Mouse (Mus musculus) spleen, postnatal 36 days (tissue): ENCODE measurements around the gene Pde2a.

ENCODE experiments used
- DNase-seq, 2 experiments: peaks; one replicate each; pipeline ENCODE4 v3.0.0; 2022; ENCODE audit warnings: low spot score in 2 of 2, mixed read lengths in 1 of 2

Pde2a gene

DNA sequence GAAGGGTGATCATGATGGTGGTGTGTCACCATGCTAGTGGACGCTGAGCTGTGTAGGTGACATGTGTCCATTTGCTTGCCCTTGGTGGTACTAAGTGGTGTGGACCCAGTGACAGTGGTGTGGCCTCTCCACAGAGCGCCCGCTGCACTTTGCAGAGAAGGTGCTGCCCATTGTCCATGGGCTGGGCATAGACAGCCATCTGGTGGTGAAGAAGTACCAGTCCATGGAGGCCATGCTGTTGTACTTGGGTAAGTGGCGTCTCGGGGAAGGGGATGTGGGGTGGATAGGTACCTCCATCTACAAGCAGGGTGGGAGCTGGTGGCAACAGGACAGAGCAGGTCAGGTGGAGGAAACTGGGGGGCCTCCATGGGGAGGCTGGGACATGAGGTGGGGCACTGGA, 17.7 kb upstream of the Pde2a start:
- DNase-seq: no peak

DNA sequence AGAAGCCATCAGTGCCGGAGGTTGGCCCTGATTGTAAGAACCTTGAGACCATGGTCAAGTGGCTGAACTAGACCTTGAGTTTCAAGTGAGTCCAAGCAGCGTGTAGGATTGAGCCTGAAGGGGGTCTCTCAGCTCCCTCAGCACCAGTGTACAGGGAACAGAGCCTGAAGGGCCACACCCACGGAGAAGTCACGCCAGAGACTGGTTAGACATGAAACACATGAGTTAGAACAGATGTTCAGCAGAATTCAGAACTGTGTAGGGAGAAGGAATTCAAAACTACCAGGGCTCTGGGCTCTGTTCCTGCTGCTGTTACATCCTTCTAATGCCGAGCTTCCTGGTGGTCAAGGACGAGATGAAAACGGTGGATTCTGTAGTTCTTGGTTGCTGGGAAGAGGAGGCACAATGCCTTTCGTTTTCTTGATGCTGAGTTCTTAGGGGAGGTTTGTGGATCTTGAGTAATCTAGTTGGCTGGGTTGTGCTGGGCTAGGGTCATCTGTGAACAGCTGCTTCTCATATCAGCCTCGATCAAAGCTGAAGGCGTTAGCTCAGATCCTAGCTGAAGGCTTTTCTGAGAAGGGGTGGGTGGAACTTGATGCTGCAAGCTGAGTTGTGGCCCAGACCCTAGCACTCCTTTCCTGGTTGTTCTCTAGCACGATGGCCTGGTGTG, 11.1 kb upstream of the Pde2a start, which contains the start of gene Gm45837:
TSS of gene Gm45837 (plus strand) at position 620 of the 670 bp plus-strand sequence.
- DNase-seq: no peak

DNA sequence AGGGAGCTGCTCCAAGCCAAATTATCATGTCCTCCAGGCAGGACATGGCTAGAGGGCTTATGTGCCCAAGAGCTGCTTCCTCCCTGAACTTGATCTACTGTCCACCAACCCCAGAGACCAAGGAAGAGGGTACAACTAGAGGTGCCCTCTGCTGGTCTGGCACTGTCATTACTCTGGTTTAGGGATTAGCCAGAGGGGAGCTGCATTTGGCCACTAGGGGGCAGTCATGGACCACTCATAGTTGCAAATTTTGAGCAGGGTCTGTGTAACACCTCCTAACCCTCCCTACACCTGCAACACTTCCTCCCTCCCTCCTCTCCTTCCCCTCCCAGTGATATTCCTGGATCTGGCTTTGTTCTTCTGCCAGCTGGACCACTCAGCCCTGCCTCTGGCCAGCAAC, 8.7 kb upstream of the Pde2a start:
- peak; percentile 72 to 78 for DNase-seq

DNA sequence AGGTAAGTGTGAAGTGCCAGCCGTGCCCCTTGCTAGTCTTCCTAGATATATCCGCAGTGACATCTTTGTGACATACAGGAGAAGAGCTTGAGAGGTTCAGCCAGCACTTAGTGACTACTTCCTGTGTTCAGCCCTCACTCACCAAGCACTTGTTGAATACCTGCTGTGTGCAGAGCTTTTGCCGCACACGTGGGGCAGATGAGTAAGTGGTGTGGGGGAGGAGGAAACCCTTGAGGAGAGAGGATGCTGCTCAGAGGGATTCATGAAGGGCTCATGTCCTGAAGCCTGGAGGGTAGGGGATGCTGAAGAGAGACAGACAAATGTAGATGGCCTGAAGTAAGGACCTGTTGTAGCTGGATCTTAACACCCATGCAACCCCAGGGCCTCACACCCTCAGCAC, 7.3 kb upstream of the Pde2a start:
- no peak for DNase-seq

DNA sequence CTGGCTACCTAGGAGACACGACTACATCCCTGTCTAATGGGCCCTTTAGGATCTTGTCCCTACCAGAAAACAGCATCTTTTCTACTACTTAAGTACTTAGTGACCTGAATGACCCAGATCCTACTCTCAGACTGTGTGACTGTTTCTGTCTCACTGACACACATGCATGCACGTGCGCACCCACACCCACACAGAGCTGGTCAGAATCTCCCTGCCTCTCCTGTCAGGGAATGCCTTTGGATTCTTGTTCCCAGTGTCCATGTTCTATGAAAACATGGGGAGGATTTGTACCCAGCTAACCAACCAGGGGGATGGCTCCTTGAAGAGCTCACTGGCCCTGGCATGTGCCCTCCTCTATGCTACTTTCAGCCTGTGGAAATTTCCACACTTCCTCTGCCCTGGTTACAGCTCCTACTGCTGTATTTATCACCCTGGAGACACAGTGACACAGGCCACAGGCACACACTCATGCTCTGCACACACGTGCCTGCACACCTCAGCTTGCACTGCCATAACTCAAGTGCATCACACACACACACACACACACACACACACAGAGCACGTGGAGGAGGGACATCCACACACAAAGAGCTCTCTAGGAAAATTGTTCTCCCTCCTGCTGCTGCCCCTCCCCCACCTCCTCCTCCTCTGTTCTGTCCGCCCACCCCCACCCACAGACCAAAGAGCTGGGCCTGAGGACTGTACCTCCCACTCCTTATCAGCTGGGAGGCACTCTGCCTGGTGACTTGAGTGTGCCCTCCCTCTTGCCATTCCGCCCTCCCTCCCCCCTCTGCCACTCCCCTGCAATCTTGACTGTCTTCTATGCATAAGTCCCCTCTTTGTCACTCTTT, 6.6 kb upstream of the Pde2a start:
- no peak for DNase-seq

DNA sequence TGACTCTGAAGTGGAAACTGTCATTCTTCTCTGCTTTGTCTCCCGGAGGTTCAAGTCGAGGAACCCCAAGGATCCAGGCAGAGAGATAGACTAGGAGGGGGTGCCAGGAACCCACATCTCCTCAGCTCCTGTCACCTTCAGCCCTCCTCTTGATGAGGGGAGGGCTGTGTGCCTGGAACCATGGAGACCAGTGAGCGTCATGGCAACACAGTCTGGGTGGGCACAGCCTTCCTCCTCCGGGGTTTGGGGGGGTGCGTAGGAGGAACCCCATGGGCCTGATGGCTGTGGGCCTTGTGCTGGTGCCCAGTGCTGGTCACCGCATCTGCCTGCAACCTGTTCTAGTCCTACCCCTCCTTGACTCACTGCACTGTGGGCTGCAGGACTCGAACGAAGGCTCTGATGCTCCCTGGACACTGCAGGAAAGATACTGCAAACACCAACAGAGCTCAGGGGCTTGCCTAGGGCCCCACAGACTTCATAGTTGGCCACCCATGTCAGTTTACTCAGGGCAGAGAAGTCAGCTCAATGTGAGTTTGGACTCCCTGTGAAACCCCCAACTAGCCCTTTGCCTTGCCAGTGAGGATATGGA, 5.9 kb upstream of the Pde2a start:
- DNase-seq: no peak

DNA sequence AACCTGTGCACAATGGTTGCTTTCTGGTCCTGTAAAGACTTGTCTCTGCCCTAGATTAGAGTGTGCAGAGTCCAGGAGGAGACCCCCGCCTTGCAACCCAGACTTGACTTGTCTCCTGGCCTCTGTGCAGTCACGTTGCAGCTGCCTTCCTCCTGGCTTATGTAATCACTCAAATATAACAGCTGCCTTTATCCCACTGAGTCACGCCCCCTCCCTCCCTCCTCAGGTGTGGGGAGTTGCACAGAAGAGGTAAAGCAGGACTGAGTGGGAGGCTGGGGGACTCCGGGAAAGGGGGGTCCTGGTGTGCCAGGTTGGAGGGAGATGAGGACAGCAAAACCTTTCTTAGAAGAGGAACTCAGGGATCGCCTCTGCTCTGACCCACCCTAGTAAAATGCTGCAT, 5.1 kb upstream of the Pde2a start:
- DNase-seq: no peak

DNA sequence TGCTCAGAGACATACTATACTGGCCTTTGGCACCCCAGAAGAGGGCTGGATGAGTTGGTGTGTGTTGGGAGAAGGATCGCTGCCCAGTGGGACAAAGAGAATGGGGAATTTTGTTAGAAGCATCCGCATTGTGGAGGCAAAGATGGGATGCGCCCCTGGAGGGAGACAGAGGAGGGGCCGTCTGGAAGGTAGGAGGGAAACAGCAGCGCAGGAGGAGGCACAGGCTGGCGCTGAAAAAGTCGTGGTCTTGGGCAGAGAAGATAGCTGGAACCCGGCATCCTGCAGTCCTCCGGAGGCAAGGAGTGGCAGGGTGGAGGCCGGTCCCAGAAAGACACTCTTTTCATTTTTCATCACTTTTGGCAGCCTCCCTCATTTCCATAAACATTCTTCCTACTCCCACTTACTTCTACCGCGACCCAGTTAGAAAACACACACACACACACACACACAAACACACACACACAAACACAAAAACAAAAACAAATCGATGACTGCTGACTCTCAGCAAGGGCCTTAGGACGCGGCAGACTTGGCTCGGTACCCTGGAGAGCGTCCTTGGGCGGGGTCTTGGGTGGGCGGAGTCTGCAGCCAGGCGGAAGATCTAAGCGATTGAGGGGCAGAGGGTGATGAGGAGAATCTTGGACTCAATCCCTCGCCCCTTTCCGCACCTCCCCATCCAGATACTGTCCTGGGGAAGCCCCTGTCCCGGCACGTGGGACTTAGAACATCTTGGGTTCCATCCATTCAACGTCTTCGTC, 2.3 kb upstream of the Pde2a start:
- DNase-seq: no peak

DNA sequence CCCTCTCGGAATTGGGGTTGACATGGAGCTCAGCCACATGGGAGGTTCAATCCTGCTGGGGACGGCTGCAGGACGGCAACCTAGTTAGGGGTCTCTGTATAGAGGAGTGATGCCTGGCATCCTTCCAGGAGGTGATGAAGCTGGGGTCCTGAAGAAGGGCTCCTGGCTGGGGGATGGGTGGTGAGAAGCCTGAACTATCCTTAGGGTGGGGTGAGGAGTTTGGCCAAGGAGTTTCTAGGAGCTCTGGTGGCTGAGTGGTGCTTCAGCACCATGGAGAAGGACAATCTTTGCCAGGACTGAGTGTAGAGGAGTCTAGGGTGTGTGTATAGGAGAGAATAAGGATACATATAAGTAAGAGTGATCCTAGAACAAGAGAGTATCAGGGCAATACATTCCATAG, 578 bp downstream of the Pde2a start:
- DNase-seq: no peak

DNA sequence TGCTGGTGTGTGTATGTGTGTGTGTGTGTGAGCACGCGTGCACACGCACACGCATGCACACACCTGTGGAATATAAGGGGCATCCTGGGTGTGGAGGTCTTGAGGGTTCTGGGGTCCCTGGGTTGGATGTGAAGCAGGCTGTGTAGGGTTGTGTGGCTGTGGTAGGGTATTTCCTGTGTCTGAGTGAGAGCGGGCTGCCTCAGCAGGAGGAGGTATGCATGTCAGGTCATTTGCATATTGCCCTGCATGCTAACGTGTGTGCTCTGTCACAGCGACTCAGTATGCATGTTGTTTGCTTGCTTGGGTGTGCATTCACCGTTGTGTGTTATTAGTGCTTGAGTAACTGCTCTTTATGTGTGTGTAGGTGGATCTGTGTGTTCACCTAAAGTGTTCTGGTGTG, 1.2 kb downstream of the Pde2a start:
- DNase-seq: no peak

DNA sequence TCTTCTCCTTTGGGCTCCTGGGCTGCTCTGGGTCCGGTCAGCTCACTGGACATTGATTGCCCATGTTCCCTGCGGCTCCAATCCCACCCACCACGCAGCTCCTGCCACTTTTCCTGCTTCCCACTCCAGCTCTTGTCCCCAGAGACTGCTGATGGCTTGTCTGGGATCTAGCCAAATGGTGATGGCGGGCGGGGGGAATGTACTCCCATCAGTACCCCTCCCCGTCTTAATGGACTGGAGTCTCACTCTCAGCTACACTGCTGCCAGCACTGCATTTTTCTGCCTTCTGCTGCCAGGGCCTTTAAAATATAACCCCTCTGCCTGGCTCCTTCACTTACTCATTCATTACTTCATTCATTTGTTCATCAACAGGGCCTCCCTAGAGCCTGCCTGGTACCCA, 2.5 kb downstream of the Pde2a start:
- no peak for DNase-seq

DNA sequence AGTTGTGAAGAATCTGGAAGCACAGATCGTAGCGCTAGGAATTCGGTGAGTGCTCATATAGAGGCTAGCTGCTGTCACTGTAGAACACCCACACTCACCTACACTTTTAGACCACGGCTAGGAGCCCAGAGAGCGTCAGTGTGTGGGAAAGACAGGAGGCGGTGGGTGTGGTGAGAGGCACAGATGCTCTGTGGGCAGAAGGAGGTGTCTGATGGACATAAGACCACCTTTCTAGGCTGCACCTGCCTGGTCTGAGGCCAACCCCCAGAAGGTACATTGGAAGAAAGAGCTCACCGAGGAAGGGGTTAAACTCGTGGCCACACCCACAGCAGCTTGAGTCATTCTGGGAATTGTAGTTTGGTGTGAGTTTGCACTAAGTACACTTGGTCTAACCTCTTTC, 5.2 kb downstream of the Pde2a start:
- no peak for DNase-seq

DNA sequence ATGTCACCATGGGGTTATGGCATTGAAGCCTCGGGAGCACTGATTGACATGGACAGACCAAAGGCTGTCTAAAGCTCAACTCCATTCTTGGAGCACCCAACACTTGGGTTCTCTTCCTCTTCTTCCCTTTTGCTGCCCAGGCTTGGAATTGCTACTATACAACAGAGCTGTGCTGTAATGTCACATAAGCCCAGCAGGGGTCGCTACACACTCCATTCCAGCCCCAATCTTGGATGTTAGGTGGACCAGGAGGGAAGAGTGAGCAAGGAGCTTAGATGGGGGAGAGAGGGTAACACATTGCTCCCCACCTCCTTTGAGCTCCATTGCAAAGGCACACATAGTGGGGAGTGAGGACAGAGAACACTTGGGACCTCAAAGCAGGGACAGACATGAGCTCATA, 6.2 kb downstream of the Pde2a start:
- DNase-seq: no peak

DNA sequence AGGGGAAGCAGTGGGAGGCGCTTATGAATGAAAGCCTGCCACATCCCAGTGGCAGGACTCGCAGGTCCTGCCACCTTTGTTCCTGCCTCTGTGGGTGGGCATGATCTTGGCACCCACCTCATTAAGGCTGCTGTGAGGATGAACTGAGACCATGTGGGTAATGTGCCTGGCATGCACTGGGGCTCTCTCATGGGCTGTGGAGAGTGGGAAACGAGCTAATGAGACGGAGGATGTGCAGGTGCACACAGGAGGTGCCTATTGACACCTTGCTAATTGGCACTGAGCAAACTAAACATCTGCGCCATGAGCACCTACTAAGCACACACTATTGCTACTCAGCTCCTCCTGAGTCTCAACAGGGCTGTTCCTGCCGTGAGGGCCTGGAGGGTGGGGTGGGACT, 13.5 kb downstream of the Pde2a start:
- no peak for DNase-seq

DNA sequence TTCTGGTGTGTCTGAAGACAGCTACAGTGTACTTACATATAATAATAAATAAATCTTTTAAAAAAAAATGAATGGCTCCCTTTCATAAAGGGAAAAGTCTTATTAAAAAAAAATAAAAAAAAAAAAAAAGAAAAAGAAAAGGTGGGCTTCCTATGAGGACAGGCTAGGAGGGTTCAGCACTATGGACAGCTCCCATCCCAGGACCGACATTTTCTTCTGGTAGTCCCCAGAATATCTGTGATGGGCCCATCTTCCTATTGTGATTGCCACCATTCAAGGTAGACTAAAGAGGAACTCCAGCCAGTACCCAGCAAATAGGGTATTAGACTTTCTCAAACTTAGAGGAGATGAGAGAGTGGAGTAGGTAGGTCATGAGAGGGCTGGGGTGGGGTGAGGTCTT, 16.4 kb downstream of the Pde2a start:
- DNase-seq: no peak

DNA sequence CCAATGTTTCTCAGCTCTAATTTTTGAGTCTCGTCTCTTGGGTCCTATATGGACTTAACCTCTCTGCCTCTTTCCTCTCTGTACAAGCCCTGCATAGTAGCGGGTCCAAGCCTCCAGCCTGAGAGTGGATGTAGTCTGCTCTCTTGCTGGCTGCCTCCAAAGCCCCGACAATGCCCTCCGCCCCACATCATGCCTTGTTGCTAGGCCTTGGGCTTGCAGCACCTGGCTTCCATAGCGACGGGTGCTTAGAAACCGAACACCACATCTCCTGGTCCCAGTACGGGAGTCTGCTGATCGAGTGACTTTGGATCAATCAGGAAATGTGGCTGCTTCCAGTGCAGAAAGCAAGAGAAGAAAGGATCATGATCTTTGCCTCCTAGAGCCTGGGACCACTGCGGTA, 21.6 kb downstream of the Pde2a start:
- no peak for DNase-seq

DNA sequence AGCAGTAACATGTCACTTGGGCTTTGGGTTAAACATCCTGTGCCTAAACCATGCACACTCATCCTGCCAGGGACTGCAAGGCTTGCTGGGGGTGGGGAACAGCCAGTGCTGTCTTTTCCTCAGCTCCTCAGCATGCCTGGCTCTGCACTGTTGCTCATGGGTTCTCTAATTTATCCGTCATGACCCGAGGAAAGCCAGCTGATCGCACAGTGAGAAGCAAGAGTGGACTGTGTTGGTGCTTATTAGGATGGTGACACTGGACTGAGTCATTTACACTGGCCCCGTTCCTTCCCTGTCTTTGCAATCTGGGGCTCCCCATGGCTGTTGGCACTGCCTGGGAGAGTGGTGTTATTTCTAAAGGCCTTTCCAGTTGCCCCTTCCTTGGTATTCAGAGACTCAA, 22.7 kb downstream of the Pde2a start:
- DNase-seq: no peak

DNA sequence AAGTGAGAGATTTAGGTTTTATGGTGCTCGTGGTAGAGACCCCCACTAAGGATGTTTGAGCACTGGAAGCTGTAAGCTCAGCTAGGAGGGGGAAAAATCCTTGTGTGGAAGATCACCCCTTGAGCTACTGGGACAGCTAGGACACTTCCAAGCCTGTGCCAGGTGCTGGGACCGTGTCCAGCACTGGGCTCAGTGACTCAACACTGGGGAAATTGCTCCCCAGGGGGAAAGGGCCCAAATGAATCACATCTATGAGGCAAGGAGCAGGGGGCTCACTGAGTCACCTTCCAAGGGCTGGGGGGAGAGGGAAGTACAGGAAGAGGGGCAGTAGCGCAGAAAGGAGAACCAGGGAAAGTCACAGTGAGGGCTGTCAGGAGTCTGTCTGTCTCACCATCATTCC, 28.4 kb downstream of the Pde2a start:
- no peak for DNase-seq

DNA sequence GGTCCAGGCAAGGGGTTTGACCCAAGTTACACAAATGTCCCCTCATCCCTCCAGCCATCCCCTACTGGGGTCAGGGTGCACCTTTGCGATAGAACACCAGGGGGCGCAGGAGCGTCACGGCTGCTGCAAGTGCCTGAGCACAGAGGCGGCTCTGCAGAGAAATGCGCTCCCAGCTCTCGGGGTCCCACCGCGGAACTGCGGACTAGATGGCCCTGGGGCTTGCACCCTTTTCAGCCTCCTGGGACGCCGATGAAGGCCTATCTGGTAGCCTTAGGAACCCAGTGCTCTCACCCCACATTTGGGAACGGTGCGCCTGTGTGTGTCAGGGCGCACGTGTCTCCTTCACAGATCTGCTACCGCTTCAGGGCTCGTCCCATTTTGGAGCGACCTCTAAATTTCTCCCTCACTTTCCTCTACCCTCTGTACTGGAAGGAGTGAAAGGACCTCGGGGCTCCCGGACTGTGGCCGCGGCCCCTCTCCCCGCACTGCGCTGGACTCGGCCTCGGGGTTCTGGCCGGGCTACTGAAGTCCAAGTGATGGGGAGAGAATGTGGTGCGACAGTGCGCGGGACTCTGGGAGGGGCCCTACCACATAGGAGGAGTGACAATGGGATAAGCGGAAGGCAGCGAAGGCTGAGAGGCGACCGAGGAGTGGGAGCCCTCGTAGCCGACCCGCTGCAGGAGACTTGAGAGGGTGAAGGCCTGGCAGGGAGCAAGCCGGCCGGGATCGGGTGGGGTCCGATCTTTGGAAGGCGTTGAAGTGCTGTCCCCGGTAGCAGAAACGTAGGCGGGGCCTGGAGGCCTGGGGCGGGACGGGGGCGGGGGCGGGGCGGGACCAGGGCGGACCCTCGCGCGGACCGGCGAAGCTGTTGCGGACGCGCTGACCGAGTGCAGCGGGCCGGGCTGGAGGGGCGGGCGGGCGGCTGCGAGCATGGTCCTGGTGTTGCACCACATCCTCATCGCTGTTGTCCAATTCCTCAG, 29.2 kb downstream of the Pde2a start:
- DNase-seq: peak; percentile 78

DNA sequence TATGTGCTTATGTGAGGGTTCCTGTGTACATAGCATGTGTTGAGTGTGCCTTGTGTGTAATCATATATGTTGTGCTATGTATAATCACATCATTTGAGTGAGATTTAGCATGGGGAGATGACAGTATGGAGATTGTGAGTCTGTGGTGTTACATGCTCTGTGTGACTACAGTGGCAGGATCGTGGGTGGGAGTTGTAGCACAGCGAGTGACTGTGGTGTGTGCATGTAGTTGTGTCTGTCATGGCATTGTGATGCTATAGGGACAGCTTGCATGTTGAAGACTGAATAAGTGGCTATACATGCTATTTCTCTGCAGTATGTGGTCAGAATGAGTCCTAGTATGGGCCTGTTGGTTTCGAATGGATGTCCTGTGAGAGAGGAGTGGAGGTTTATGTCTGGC, 31.2 kb downstream of the Pde2a start:
- no peak for DNase-seq

DNA sequence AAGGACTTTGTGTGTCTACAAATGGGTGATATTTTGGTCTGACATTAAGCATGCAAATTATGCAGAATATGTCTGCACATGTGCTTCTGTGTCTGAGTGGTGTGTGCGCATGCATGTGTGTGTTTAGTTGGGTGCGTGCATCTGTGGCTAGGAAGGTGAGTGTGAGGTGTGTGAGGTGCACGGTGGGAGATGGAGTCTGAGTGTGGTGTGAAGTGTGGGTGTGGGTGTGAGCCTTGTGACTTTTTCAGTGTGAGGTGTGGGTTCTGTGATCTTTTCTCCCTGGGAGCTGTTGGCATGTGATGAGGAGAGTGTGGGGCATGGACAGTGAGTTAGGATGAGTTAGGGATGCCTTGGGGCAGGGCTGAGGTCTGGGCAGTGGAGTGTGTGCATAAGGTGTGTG, 31.8 kb downstream of the Pde2a start:
- DNase-seq: no peak
